Mouse (Mus musculus): ENCODE measurements at regions not wholly inside any gene's neighbourhood (a gene's known extent, or its start where the extent isn't known, plus 50 kb on each side); places are given as distances from the start of the nearest gene placed in this dataset.

DNA sequence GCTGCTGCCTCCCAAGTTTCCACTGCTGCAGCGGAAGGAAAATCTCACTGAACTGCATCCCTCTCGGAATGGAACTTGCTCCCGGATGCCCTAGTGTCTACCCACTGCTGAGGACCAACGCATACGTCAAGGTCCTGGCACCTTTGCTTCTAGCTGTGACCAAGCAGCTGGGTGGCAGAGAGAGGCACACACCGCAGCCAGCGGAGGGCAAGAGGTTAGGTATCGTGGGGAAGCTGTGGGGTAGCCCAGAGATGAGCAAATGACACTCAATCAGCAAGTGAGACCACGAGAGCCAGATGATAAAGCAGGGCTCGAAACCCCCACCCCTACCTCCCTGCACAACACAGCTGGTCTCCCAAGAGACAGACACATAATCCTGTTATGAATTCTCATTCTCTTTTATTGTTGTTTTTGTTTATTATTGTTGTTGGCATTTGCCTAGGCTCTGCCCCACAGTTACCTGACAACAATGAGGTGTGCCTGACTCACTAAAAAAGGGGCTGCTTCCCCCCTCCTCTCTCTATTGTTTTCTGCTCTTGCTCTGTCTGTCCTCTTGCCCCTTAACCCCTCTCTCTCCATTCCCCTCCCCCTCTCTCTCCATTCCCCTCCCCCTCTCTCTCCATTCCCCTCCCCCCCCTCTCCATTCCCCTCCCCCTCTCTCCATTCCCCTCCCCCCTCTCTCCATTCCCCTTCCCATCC, 112.0 kb upstream of the Spred2 start:
- ChIA-PET POLR2A (interaction anchor here (0.6 to 2.8 kb wide), 29 partner anchors 9 to 729 kb away, joined by 3 to 23 read pairs (median 4); partner anchors contain the start of genes Cep68 (in 1 of the 4), Slc1a4 (in 1 of the 4) and Spred2 (in 1 of the 4)), CTCF (interaction anchor here in 3 of 4 experiments (0.6 to 1.1 kb wide), 8 partner anchors 18 to 1116 kb away, joined by 3 to 8 read pairs (median 4); no protein-coding TSS in a partner anchor)

GRCm38 (mm10) chr11:19813549-19813948, 110.6 kb upstream of the Spred2 start:
- ChIA-PET POLR2A (interaction anchor here in 1 of 4 experiments (1.4 kb wide), 1 partner anchor 22 kb away, joined by 3 read pairs; no protein-coding TSS in a partner anchor), CTCF (no interaction called here)

DNA sequence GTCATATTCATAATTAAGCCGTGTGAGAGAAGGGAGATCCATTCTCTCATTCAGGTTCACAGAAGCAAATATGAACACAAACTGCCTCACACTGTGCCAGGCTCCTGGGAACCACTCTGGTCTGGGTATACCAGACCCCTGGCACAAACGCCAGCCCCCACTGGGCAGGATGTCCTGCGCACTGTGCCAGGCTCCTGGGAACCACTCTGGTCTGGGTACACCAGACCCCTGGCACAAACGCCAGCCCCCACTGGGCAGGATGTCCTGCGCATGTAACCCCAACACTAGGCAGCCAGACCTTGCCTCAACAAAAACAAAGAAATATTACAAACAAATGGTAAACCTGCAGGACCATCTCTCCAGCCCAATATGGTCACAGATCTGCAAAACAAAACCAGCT, 101.2 kb upstream of the Spred2 start:
- CTCF ChIA-PET = interaction anchor here in 1 of 4 experiments (0.6 to 0.9 kb wide), 3 partner anchors 8 to 249 kb away, joined by 3 to 4 read pairs (median 3); no protein-coding TSS in a partner anchor

DNA sequence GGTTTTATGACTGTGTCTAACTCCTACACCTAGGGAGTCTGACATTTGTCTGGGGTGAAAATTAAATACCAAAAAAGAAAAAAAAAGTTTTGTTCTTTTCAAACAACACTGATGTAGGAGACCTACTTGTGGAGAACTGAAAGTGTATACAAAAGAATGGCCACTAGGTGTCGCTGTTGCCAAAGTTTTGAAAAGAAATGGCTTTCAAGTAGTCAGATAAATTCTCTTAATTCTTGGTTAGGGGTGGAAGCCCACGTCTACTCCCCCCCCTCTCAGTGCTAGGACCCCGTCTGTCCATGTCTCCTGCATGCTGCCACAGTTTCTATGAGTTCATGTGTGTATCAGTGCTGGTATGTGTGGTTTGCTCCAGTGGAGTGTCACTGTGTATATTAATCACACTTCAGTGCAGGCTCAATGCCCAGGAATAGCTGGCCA, 100.7 kb upstream of the Spred2 start:
- CTCF ChIA-PET = interaction anchor here (0.6 to 1.5 kb wide), 7 partner anchors 12 to 283 kb away, joined by 3 to 6 read pairs (median 4); no protein-coding TSS in a partner anchor
- POLR2A ChIA-PET = interaction anchor here in 2 of 4 experiments (0.6 to 1.6 kb wide), 6 partner anchors 23 to 678 kb away, joined by 3 to 11 read pairs (median 3); no protein-coding TSS in a partner anchor

More for the DNA sequence above, 101.2 kb upstream of the Spred2 start:
- POLR2A ChIA-PET = interaction anchor here in 1 of 4 experiments (0.7 kb wide), 1 partner anchor 679 kb away, joined by 3 read pairs; no protein-coding TSS in a partner anchor

GRCm38 (mm10) chr11:19826481-19827185, 97.5 kb upstream of the Spred2 start:
- ChIA-PET POLR2A (interaction anchor here in 2 of 4 experiments (0.6 to 1.8 kb wide), 5 partner anchors 21 to 709 kb away, joined by 3 to 9 read pairs (median 3); no protein-coding TSS in a partner anchor), CTCF (interaction anchor here in 3 of 4 experiments (0.5 to 1.8 kb wide), 3 partner anchors 200 to 706 kb away, joined by 3 to 4 read pairs (median 3); no protein-coding TSS in a partner anchor)

DNA sequence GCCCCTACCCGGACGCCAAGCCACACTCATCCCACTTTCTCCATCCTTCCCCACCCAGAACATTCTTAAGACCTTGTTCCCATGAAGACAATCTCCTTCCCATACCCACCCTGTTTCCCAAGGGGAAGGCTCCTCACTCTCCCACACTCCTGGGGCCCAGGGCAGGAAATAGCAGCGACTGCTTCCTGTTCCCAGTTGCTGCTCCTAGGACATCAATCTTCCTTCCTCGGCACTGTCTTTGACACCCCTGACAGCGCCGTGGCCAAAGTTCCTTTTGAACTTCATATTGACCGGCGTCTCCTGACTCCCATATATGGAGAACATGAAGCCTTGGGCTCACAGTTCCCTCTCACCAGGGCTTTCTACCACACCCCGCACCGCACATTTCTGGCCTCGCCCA, 96.2 kb upstream of the Spred2 start:
- ChIA-PET CTCF (no interaction called here), POLR2A (interaction anchor here in 3 of 4 experiments (0.9 to 1.6 kb wide), 4 partner anchors 8 to 84 kb away, joined by 3 to 9 read pairs (median 4); no protein-coding TSS in a partner anchor)

GRCm38 (mm10) chr11:19828959-19829401, 95.2 kb upstream of the Spred2 start:
- POLR2A ChIA-PET = interaction anchor here in 3 of 4 experiments (0.5 to 14.9 kb wide), 20 partner anchors 17 to 238 kb away, joined by 3 to 451 read pairs (median 8); partner anchors contain the start of gene Spred2 (in 1 of the 3)
- CTCF ChIA-PET = interaction anchor here (0.6 to 2.9 kb wide), 8 partner anchors 21 to 239 kb away, joined by 3 to 13 read pairs (median 4); no protein-coding TSS in a partner anchor

DNA sequence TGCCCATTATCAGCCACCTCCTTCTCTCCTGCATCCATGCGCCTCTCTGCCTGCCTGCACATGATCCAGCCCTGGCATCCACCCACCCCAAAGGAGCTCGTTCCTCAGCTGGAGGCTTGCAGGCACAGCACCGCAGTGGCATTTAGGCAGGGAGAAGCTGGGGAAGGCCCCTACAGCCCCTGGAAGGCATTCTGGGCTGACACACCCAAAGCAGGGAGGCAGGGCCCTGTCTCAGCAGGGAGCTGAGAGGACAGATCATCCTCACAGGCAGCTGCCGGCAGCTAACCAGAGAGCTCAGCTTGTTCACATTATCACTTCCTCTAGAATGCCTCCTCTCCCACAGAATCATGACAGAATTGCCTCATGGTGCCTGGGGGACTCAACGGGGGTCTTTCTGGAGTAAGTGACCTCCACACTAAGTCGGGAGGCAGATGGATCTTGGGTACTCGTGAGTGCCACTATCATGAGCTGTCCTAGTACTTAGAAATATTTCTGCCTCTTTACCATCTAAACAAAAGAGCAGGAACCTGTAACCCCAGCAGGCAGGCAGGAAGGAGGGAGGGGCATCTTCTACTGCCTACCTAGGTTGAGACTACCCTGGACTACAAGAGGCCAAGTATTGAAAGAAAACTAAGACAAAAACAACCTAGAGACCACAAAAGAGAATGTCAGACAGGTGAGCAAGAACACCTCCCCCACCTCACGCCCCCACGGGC, 94.5 kb upstream of the Spred2 start:
- CTCF ChIA-PET = interaction anchor here (0.5 to 2.9 kb wide), 35 partner anchors 14 to 243 kb away, joined by 3 to 18 read pairs (median 4); no protein-coding TSS in a partner anchor
- POLR2A ChIA-PET = interaction anchor here in 3 of 4 experiments (0.7 to 14.9 kb wide), 42 partner anchors 18 to 420 kb away, joined by 3 to 451 read pairs (median 4); partner anchors contain the start of genes Spred2 (in 2 of the 3) and Cep68 (in 1 of the 3)

GRCm38 (mm10) chr11:19830280-19831062, 93.7 kb upstream of the Spred2 start:
- CTCF ChIA-PET = interaction anchor here (0.5 to 2.9 kb wide), 51 partner anchors 12 to 897 kb away, joined by 3 to 18 read pairs (median 4); no protein-coding TSS in a partner anchor
- POLR2A ChIA-PET = interaction anchor here in 3 of 4 experiments (0.6 to 14.9 kb wide), 51 partner anchors 14 to 757 kb away, joined by 3 to 451 read pairs (median 4); partner anchors contain the start of genes Cep68 (in 1 of the 3) and Spred2 (in 1 of the 3)

GRCm38 (mm10) chr11:19834561-19834960, 89.6 kb upstream of the Spred2 start:
- CTCF ChIA-PET = interaction anchor here (0.6 to 2.1 kb wide), 11 partner anchors 9 to 1468 kb away, joined by 3 to 26 read pairs (median 4); no protein-coding TSS in a partner anchor
- POLR2A ChIA-PET = interaction anchor here (0.6 to 14.9 kb wide), 55 partner anchors 9 to 659 kb away, joined by 3 to 451 read pairs (median 6); partner anchors contain the start of genes Actr2 (in 1 of the 4), Rab1a (in 1 of the 4) and Spred2 (in 1 of the 4)

GRCm38 (mm10) chr11:19835221-19835745, 88.9 kb upstream of the Spred2 start:
- CTCF ChIA-PET = interaction anchor here in 3 of 4 experiments (0.5 to 2.1 kb wide), 20 partner anchors 10 to 387 kb away, joined by 3 to 26 read pairs (median 3); no protein-coding TSS in a partner anchor

DNA sequence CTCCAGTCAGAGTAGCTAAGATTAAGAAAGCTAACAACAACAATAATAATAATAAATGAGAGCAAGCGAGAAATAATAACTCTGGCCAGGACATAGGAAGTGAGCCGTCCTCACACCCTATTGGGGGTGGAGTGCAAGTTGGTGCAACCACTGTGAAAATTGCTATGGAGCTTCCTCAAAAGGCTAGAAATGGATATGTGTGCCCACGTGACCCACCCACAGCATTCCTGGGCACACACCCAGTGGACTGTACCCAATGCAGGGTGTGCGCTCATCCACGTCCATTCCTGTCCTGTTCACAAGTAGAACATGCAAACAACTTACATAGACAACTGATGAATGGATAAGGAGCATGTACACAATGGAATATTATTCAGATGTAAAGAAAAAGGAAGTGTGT, 85.2 kb upstream of the Spred2 start:
- ChIA-PET CTCF (no interaction called here), POLR2A (interaction anchor here in 3 of 4 experiments (0.5 to 14.9 kb wide), 12 partner anchors 9 to 363 kb away, joined by 3 to 451 read pairs (median 4); partner anchors contain the start of genes Rab1a (in 1 of the 3) and Spred2 (in 1 of the 3))

More at GRCm38 (mm10) chr11:19835221-19835745, 88.9 kb upstream of the Spred2 start:
- POLR2A ChIA-PET = interaction anchor here (0.5 to 14.9 kb wide), 78 partner anchors 8 to 396 kb away, joined by 3 to 451 read pairs (median 4); partner anchors contain the start of genes Actr2 (in 2 of the 4), Spred2 (in 2 of the 4) and Rab1a (in 1 of the 4)

GRCm38 (mm10) chr11:19843084-19843483, 81.1 kb upstream of the Spred2 start:
- POLR2A ChIA-PET = interaction anchor here in 2 of 4 experiments (0.9 to 14.9 kb wide), 6 partner anchors 5 to 83 kb away, joined by 4 to 451 read pairs (median 8); no protein-coding TSS in a partner anchor
- CTCF ChIA-PET = interaction anchor here in 2 of 4 experiments (0.7 to 1.3 kb wide), 4 partner anchors 12 to 19 kb away, joined by 3 to 5 read pairs (median 3); no protein-coding TSS in a partner anchor

- POLR2A ChIA-PET = interaction anchor here in 3 of 4 experiments (0.5 to 12.9 kb wide), 60 partner anchors 8 to 783 kb away, joined by 3 to 451 read pairs (median 5); partner anchors contain the start of genes Rab1a (in 2 of the 3), Slc1a4 (in 2 of the 3) and Spred2 (in 2 of the 3)
- CTCF ChIA-PET = interaction anchor here in 3 of 4 experiments (0.5 to 4.9 kb wide), 5 partner anchors 12 to 196 kb away, joined by 4 to 26 read pairs (median 5); no protein-coding TSS in a partner anchor
These were observed 76.3 kb upstream of the Spred2 start for GRCm38 (mm10) chr11:19847910-19848309.

GRCm38 (mm10) chr11:19848412-19848811, 75.8 kb upstream of the Spred2 start:
- ChIA-PET CTCF (interaction anchor here in 3 of 4 experiments (0.6 to 4.9 kb wide), 8 partner anchors 12 to 481 kb away, joined by 3 to 26 read pairs (median 4); no protein-coding TSS in a partner anchor), POLR2A (interaction anchor here (0.5 to 12.9 kb wide), 74 partner anchors 8 to 783 kb away, joined by 3 to 451 read pairs (median 6); partner anchors contain the start of genes Spred2 (in 3 of the 4), Rab1a (in 2 of the 4), Slc1a4 (in 2 of the 4) and Actr2 (in 1 of the 4))
